Mouse (Mus musculus): ENCODE measurements around the gene Fbxl16.

DNA sequence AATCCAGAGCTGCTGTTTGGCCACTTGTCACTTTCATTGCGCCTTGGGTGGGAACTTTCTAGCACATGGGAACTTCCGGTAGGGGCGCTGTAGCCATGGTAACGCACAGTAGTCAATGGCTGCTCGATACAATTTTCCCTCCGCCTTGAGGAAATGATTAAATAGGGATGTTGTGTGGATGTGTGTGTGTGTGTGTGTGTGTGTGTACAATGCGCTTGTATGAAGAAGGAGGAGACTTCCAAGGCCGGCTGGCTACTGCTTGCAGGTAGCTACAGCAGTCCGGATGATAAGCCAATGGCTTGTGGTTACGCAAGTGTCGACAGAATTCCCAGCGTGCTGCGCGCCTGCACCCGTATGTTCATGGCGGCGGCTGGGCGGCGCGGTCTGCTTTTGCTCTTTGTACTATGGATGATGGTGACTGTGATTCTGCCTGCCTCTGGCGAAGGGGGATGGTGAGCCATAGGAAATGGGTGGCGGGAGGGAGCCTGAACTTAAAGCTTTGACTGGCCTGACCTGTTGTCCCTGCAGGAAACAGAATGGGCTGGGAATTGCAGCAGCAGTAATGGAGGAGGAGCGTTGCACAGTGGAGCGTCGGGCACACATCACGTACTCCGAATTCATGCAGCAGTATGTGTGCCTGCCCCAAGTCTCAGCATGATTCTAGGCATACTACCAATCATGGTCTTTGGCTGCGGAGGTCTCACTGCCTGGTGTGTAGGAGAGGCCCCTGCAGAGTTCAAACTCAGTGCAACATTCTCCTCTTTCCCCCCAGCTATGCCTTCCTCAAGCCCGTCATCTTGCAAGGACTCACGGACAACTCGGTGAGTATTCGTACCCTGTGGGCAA lies 20.1 kb downstream of the Fbxl16 start, which contains the start of gene Jmjd8:
- TF ChIP-seq GATA1 (IDR thresholded peaks at IDR 0.05; ENCODE audit: borderline replicate concordance, low read length) (no peak), FLI1 (IDR thresholded peaks at IDR 0.05; ENCODE audit: low read length) (no peak)
